Mouse (Mus musculus) megakaryocyte progenitor cell, adult 5-6 weeks (primary cell): Measurements from ENCODE around the gene Myom1. TPM values are rescaled to one million over a fixed set of nuclear protein-coding genes. Genes with fewer than 3 reads are reported as not detected.
A peak's percentile ranks its signal among the peaks of the same experiment; 100 is the strongest.

Experiments
- ATAC-seq: replicated peaks from 2 replicates; pipeline ENCODE4 v1.8.0; 2016; ENCODE audit warnings: mild to moderate bottlenecking, moderate TSS enrichment, inconsistent platforms; ENCODE audit not compliant: poor library complexity
- total RNA-seq, 2 experiments: library from RNA; stranded (forward) in 1 of 2; stranded (reverse) in 1 of 2; fragments of 157-497, 149-512 nt in 1 of 2; fragments of 200-1000 nt in 1 of 2; gene quantifications; 2 replicates each; pipeline versions ENCODE4 v1.2.3 to v1.2.4; 2015 to 2017

Gene Myom1
- total RNA-seq, 2 experiments from 2014 or later, result 0.30 to 0.33 TPM

GRCm38 (mm10) chr17:71097209-71097597 lies 94.8 kb downstream of the Myom1 start:
- ATAC-seq, result no peak

DNA sequence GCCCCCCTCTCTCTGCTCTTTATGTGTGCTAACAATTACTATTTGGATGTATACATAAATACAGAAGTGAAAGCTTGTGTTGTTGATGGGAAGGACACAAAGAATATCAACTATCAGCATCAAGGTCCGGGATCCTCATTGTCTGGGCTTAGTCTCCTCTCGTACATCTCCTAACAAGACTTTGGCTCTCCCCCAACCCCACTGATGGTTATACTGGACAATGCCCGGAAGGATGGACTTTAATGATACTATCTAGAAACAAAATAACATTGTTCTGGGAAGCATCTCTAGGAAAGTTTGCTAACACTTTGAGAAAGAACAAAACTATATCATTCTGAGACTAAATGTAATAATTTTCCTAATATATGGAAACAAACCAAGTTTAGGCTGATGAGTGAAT lies 96.2 kb downstream of the Myom1 start:
- no peak for ATAC-seq

DNA sequence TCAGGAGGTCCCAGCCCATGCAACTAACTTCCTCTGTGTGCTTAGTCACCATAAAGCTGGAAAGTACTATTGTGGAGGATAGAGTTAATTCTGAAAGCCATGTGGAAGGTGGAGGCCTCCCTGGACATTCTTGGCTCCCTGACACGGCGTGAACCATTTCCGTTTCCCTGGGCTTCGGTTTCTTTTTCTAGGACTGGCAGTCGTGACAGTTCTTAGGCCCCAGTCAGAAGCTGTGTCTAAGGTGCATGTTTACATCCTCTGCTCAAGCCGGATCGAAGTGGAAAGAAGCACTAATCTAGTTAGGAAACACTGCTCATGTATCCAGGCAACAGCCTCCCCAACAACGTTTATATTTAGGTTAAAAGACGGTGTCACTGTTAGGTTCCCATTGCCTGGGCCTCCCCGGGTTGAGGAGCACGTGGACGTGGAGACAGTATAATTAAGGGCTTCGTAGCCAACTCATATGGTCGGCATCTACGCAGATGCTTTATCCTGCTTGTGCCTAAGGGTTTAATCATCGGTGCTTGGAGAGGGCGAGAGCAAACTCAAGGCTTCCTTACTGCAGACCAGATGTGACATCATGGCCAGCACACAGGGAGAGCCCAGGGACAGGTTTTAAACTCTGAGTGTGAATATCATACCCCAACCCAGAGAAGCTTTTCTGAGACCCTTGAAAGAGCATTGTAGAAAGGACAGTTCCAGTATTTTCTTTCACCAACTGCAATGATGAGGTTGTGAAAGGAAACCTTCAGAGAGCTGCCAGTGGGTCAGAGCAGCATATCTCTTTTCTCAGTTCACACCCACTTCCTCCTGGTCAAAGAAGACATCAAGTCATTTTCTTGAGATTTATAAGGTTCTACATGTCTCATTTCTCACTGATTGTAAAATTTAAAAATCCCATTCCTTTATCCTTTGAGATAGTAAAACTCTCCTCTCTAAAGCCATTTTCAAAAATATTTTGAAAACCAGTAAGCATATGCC lies 100.4 kb downstream of the Myom1 start:
- ATAC-seq, result peak; percentile 62

GRCm38 (mm10) chr17:71105297-71105696 lies 102.9 kb downstream of the Myom1 start:
- ATAC-seq, result no peak

DNA sequence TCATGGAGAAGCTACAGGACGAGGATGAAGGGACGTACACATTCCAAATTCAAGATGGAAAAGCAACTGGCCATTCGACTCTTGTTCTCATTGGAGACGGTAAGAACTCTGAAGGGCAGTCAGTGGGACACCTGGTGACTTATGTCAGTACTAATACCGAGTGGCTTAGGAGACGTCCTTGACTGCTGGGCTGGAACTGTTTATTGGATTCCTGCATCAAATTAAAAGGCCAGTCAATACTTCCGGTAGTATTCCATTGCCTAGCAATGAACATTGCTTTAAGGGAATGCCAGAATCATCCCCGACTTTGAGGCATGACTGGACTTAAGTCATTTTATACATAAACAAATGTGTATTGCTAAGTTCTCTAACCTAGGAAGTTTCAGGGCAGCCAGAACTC lies 103.8 kb downstream of the Myom1 start:
- ATAC-seq, result no peak

DNA sequence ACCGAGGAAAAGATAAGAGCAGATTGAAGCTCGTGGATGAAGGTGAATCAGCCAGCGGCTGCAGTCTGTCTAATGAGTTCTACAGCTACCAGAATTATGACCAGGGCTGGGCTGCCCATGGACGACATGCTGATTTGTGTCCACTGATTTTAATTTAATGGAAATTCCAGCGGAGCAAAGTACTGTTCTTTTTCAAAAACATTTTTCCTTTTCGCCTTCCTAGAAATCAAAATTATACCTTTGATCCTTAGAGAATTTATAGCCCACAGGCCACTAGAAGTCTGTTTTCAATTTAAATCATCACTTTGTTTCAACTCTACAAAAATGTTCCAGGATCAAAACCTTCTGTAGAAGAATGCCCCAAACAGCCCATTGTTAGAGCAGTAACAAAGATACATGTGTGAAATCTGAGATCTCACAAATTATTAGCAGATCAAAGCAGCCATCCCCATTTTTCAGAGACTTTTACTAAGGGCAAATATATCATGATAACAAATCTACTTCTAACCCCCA lies 108.4 kb downstream of the Myom1 start:
- ATAC-seq, result no peak

DNA sequence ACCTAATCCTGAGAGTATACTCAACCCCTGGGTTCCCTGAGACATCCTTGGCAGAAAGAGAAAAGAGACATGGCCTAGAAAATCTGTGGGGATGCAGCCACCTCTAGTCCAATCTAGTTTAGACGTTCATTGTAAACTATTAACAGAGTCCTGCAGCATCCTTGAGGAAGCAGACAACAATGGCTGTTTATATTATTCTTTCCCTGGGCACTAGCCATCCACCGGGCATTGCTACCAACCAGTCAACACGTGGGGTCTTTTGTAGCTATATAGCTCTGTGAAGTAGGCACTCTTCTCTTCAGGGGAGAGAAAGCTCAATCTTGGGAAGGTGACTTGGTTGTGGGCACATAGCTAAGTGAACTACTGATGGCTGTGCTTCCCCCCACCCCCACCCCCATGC lies 110.3 kb downstream of the Myom1 start:
- ATAC-seq, result no peak

- no peak for ATAC-seq
Measured at GRCm38 (mm10) chr17:71114282-71114681, 111.8 kb downstream of the Myom1 start.

- peak; percentile 90 for ATAC-seq
Measured at GRCm38 (mm10) chr17:71117956-71118355, 115.5 kb downstream of the Myom1 start.

DNA sequence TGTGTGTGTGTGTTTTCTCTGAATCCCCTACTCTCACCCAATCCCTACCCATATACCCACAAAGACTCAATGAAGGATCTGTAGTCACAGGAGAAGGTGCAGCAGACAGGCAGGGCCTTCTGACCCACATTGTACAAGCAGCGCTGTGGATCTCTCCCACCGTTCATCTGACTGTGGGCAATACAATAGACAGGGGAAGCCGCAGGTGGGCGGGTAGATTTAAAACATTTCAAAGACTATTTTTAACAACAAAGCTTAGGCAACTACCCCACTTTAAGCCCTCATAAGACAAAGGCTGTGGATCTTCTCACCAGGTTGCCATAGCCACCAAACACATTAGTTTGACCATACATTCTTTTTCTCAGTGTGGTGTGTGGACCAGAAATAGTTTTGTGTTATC lies 116.2 kb downstream of the Myom1 start:
- ATAC-seq, result peak; percentile 9

DNA sequence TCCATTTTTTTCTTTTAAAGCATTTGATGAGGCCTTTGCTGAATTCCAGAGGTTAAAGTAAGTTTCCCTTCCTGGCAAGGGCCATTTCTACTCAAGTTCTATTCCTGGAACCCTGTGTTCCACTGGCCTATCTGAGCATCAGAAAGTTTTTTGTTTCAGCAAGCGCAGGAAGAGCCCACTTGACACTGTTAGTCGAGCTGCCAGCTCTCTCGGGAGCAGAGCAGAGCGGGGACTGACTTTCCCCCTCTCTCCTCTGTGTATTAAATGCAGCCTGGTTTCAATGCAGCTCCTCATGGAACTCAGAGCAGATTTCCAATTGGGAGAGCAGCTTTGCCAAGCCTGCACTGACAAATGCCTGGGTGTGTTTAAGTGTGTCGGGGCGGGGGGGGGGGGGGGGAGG lies 118.2 kb downstream of the Myom1 start:
- ATAC-seq, result no peak

DNA sequence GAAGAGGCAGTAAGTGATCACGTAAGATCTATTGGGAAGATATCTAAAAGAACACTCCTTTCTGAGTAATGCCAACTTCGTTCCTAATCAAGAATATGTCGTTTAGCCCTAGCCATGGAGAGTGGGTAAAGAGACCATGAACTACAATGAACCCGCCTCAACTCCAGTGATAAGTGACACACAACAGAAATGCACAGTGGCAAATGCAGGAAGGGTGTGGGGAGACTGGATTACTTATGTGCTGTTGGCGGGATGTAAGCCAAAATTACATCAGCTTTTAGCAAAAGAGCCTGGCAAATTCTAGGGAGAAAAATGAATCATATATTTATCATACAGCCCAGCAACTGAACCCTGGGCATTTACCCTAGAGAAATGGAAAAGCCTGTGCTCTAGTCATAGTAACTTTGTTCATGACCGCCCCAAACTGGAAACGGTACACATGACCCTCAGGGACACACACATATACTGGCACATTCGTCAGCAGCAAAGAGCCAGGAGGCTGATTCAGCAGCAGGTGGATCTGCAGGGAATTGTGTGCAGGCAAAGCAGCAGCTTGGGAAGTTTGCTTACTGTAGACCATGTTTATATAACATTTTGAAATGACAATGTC lies 121.7 kb downstream of the Myom1 start:
- peak; percentile 18; the same call in 1 of the 2 replicates for ATAC-seq

GRCm38 (mm10) chr17:71124674-71125073 lies 122.2 kb downstream of the Myom1 start:
- ATAC-seq, result no peak

DNA sequence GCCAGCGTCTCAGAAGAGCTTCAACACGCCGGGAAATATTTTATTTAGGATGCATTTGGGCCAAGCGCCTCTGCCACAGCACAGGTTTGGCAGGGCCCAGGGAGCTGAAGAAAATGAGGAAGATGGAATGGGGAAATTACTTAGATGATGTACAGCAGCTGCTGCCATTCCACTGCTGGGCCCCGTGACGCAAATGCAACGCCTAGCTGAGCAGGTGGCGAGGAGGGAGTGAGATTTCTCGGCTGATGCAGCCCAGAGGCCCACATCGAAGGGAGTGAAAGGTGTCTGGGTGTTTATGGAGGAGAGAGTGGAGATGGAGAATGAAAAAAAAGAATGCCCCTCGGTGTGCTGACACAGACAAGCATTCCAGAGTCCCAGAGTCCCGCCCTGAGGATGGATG lies 123.1 kb downstream of the Myom1 start:
- ATAC-seq, result peak; percentile 85

DNA sequence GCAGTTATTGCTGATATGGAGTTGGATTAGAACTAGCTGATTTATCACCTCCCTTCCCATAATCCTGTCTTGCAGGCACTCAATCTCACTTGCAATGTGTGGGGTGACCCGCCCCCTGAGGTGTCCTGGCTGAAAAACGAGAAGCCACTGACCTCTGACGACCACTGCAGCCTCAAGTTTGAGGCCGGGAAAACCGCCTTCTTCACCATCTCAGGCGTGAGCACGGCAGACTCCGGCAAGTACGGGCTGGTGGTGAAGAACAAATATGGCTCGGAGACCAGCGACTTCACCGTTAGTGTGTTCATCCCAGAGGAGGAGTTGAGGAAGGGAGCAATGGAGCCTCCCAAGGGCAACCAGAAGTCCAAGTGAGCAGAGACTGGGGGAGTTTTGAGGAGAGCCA lies 123.6 kb downstream of the Myom1 start:
- no peak for ATAC-seq

DNA sequence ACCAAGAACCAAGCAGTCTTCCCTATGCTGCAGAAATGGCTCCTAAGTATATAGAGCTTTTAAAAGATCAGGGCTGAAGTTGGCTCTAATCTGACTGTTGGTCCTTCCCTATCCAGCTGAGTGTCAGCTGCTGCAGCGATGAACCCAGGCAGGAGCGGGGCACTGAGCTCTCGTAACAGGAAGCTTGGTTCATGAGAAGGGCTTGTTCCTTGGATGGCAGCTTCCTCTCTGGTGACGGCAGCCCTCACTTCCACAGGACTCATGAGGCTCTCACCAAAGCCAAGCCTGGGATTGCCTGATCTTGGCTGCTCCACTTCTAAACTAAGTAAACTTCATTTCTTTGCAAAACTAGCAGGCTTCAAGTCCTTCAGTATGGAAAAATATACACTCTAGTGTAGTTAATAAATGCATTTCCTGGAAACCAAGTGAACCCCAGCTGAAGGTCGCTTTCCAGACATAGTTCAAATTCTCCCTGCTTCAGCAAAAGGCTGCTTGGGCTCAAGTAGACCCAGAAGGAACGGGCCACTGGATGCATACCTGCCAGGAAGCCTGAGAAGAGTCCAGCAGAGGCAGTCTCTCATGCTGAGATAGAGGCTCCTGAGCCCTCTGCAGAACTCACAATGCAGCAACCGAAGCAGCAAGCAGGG lies 125.2 kb downstream of the Myom1 start:
- peak; percentile 75 for ATAC-seq

- ATAC-seq, result no peak
Measured at GRCm38 (mm10) chr17:71129489-71130261, 127.2 kb downstream of the Myom1 start.

GRCm38 (mm10) chr17:71132221-71132620 lies 129.8 kb downstream of the Myom1 start:
- ATAC-seq, result peak; percentile 19; the same call in 1 of the 2 replicates

DNA sequence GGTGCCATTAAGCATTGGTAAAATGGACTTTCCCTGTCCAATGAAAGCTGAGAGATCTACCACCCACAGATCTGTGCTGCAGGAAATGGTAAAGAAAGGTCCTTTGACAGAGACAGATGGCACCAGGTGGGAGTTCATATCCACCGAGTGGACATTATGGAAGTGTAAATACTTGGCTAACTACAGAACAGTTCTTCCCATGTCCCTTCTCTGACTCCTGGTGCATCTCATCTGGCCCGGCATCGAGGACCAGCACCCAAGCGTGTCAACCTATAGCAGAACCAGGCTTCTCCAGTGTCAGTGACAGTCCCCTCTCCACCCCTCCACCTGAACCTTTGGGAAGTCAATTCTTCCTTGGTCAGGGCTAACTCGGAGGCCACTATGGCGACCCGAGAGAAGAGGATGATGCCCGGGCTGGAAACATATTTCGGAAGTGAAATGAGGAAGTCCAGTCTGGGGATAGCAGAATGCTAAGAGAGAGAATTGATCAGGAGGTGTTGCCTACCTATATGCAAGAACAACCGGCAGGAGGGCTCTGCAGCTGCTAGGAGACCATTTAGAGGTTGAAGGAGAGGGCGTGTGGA lies 130.5 kb downstream of the Myom1 start:
- ATAC-seq, result peak; percentile 46; the same call in 1 of the 2 replicates

GRCm38 (mm10) chr17:71134441-71134955 lies 132.1 kb downstream of the Myom1 start:
- ATAC-seq, result no peak
